Mouse (Mus musculus): ENCODE results near the gene Itih5. TPM values are rescaled to one million over a fixed set of nuclear protein-coding genes. Genes with fewer than 3 reads are reported as not detected.

Itih5 gene
- polyA plus RNA-seq, 1 experiment from 2014 or later = 3.5 TPM

DNA sequence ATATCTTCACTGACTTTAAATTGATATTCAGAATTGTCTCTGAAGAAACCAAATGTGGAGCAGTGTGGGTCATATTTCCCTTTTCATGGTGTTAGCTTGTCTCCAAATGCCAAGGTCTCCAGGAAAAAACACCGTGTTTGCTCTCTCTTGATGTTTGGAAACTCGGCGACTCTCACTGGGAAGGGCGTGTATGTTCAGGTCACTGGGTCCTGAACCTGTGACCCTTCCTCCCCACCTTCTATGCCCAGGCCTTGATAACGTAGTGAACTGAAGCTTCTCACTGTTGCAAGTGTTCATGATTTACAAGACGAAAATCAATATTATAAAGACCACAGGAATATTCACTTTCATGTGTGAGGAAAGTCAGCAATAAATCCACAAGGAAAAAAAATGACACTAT, 19.4 kb upstream of the Itih5 start:
- Histone ChIP-seq H3K9ac (no peak overlapping the region), H3K4me3 (no peak overlapping the region), H3K4me1 (no peaks in the 10 kb centered on the region), H3K4me2 (no peak overlapping the region), H3K27ac (replicated peaks) (no peak overlapping the region), H3K36me3 (no peaks in the 10 kb centered on the region), H3K9me3 (no peaks in the 10 kb centered on the region), H3K27me3 (replicated peaks) (0 out of 2 replicates have a peak, but pooled peaks cover 3% of the 10 kb centered on the region)
- no peak for ATAC-seq (ENCODE audit: extremely low read depth, insufficient number of reproducible peaks, low FRiP score, low TSS enrichment)
- WGBS = 64% methylated on average over 6 of the region's 6 CpGs

GRCm38 (mm10) chr2:10137320-10137719, 16.1 kb upstream of the Itih5 start:
- Histone ChIP-seq H3K9me3 (no peaks in the 10 kb centered on the region), H3K27me3 (replicated peaks) (no peaks in the 10 kb centered on the region), H3K4me2 (no peak overlapping the region), H3K36me3 (no peaks in the 10 kb centered on the region), H3K4me3 (no peak overlapping the region), H3K27ac (replicated peaks) (no peak overlapping the region), H3K4me1 (no peaks in the 10 kb centered on the region), H3K9ac (no peak overlapping the region)
- no peak for ATAC-seq (ENCODE audit: extremely low read depth, insufficient number of reproducible peaks, low FRiP score, low TSS enrichment)
- WGBS = 66% methylated on average over 2 of the region's 2 CpGs

GRCm38 (mm10) chr2:10140456-10140855, 12.9 kb upstream of the Itih5 start:
- 72% methylated on average over 5 of the region's 5 CpGs for WGBS

DNA sequence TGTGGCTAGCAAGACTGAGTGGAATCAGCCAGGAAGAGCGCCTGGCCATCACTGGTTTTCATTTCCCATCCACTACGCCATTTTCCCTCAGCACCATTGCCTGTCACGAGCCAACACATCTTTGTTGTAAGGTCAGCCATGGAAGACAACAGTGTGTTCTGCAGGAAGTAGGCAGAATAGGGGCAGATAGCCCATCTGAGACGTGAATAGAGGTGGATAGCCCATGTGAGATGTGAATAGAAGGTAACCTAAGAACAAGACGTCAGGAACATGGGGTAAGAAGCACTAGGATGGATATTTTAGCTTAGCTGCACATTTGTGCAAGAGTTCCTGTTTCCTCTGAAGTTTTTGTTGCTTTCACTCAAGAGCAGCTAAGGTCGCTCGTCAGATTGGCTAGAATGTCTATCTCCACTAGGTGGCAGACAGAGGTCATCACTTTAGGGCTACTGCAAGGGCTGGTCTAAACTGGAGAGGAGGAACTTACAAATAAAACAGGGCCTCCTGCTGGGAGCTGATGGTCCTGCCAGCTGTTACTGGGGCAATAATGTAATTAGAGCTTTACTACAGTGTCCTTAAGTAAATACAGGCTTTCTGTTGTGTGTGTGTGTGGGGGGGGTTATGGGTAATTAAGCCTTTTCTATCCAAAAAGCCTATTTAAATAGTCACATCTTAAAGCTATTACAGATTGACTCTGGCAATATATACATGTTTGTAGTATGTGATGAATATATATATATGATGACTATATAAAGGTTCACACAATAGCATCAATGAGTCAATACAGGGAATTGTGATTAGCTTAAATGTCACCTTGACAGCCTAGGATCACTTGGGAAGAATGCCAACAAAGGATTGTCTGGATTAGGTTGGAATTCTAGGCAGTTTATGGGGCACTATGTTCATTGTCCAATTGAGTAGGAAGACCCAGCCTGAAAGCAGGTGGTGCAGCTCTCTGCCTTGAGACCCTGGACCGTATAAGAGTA, 10.6 kb upstream of the Itih5 start:
- Histone ChIP-seq H3K4me2 (no peak overlapping the region), H3K9ac (no peak overlapping the region), H3K27ac (replicated peaks) (no peak overlapping the region), H3K36me3 (no peaks in the 10 kb centered on the region), H3K9me3 (no peaks in the 10 kb centered on the region), H3K27me3 (replicated peaks) (no peaks in the 10 kb centered on the region), H3K4me3 (no peak overlapping the region), H3K4me1 (no peaks in the 10 kb centered on the region)
- no peak for ATAC-seq (ENCODE audit: extremely low read depth, insufficient number of reproducible peaks, low FRiP score, low TSS enrichment)
- 34% methylated on average over 8 of the region's 8 CpGs for WGBS

More at GRCm38 (mm10) chr2:10140456-10140855, 12.9 kb upstream of the Itih5 start:
- Histone ChIP-seq H3K9ac (no peak overlapping the region), H3K9me3 (no peaks in the 10 kb centered on the region), H3K4me3 (no peak overlapping the region), H3K27me3 (replicated peaks) (no peaks in the 10 kb centered on the region), H3K4me1 (no peaks in the 10 kb centered on the region), H3K4me2 (no peak overlapping the region), H3K27ac (replicated peaks) (no peak overlapping the region), H3K36me3 (no peaks in the 10 kb centered on the region)
- ATAC-seq (ENCODE audit: extremely low read depth, insufficient number of reproducible peaks, low FRiP score, low TSS enrichment) = no peak

GRCm38 (mm10) chr2:10145514-10145913, 7.9 kb upstream of the Itih5 start:
- H3K4me2 ChIP-seq = no peak overlapping the region
- 68% methylated on average over 6 of the region's 6 CpGs for WGBS

DNA sequence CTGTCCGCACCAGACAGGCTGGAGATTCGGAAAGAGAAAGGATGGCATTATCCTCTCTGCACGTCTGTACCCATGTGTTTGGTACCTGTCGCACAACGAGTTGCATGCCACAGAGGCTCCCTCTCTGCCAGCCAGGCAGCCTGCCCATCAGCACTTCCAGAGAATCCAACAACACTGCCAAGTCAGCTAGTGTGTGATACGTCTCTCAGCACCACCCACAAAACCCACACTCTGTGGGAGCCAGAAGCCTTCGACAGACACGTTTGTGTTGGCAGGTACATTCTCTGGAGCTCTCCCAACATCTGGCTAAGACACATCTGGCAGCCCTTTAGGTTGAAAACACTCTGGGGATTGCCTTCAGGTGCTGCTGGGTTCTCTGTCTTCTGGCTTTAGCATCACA, 6.2 kb upstream of the Itih5 start:
- WGBS = 62% methylated on average over 8 of the region's 8 CpGs
- Histone ChIP-seq H3K9me3 (no peaks in the 10 kb centered on the region), H3K4me3 (no peak overlapping the region), H3K4me1 (no peaks in the 10 kb centered on the region), H3K36me3 (no peaks in the 10 kb centered on the region), H3K27me3 (replicated peaks) (no peaks in the 10 kb centered on the region), H3K9ac (no peak overlapping the region), H3K27ac (replicated peaks) (no peak overlapping the region), H3K4me2 (no peak overlapping the region)
- ATAC-seq (ENCODE audit: extremely low read depth, insufficient number of reproducible peaks, low FRiP score, low TSS enrichment) = no peak

More at GRCm38 (mm10) chr2:10145514-10145913, 7.9 kb upstream of the Itih5 start:
- Histone ChIP-seq H3K27ac (replicated peaks) (no peak overlapping the region), H3K36me3 (no peaks in the 10 kb centered on the region), H3K4me1 (no peaks in the 10 kb centered on the region), H3K27me3 (replicated peaks) (no peaks in the 10 kb centered on the region), H3K9me3 (no peaks in the 10 kb centered on the region), H3K4me3 (no peak overlapping the region), H3K9ac (no peak overlapping the region)
- no peak for ATAC-seq (ENCODE audit: extremely low read depth, insufficient number of reproducible peaks, low FRiP score, low TSS enrichment)

GRCm38 (mm10) chr2:10152590-10152989, 781 bp upstream of the Itih5 start:
- no peak overlapping the region for H3K27ac ChIP-seq (replicated peaks)
- no peaks in the 10 kb centered on the region for H3K27me3 ChIP-seq (replicated peaks)
- WGBS = 70% methylated on average over 5 of the region's 5 CpGs
- H3K4me3 ChIP-seq = no peak overlapping the region
- H3K4me2 ChIP-seq = no peak overlapping the region
- no peaks in the 10 kb centered on the region for H3K36me3 ChIP-seq
- ATAC-seq (ENCODE audit: extremely low read depth, insufficient number of reproducible peaks, low FRiP score, low TSS enrichment) = no peak
- peaks cover 11% of the 10 kb centered on the region for H3K4me1 ChIP-seq
- no peaks in the 10 kb centered on the region for H3K9me3 ChIP-seq
- no peak overlapping the region for H3K9ac ChIP-seq

DNA sequence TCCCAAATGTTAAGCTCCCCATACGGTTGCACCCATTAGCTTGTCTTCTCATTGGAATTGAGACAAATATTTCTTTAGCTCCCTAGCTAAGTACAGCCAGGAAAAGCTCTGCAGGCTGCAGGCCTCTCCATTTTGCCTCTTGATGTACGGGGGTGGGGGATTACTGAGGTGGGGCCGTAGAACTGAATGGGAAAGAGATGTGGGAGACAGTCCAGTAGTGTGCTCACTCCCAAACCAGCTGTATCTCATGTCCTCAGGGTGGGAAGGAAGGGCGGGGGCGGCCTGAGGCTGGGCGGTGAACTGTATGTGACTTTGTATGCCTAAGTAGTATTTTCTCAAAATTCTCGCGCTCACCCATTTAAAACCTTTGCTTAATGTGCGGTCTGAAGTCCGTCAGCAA, 3.8 kb downstream of the Itih5 start:
- no peaks in the 10 kb centered on the region for H3K36me3 ChIP-seq
- H3K4me2 ChIP-seq = no peak overlapping the region

GRCm38 (mm10) chr2:10162011-10162410, 8.6 kb downstream of the Itih5 start:
- no peaks in the 10 kb centered on the region for H3K9me3 ChIP-seq
- no peak for ATAC-seq (ENCODE audit: extremely low read depth, insufficient number of reproducible peaks, low FRiP score, low TSS enrichment)

More for the DNA sequence above, 3.8 kb downstream of the Itih5 start:
- Histone ChIP-seq H3K9ac (no peak overlapping the region), H3K27me3 (replicated peaks) (no peaks in the 10 kb centered on the region), H3K4me1 (peaks cover 11% of the 10 kb centered on the region), H3K27ac (replicated peaks) (no peak overlapping the region), H3K9me3 (no peaks in the 10 kb centered on the region), H3K4me3 (no peak overlapping the region)
- WGBS = 72% methylated on average over 10 of the region's 10 CpGs
- ATAC-seq (ENCODE audit: extremely low read depth, insufficient number of reproducible peaks, low FRiP score, low TSS enrichment) = no peak

DNA sequence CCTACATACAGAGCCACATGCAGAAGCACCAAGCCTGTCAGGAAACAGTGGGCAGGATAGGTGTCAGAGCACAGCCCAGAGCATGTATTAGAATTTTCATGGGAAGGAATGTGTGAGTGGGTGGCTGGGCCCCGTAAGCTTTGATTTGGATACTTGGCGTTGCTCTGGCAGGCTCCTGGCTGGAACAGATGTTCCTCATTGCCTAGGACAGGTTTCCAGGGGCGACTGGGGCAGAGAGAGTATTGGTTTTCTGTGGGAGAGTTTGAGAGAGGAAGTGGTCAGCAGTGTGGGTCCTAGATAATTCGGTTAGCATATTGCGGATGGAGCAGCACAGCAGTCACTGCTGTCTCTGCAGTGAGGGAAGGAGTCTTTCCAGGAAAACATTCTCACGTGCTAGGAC, 13.3 kb downstream of the Itih5 start:
- Histone ChIP-seq H3K27ac (replicated peaks) (no peak overlapping the region), H3K4me2 (no peak overlapping the region), H3K9ac (no peak overlapping the region), H3K4me3 (no peak overlapping the region), H3K9me3 (no peaks in the 10 kb centered on the region), H3K4me1 (0 out of 2 replicates have a peak, but pooled peaks cover 3% of the 10 kb centered on the region), H3K36me3 (no peaks in the 10 kb centered on the region), H3K27me3 (replicated peaks) (no peaks in the 10 kb centered on the region)
- 30% methylated on average over 6 of the region's 6 CpGs for WGBS
- ATAC-seq (ENCODE audit: extremely low read depth, insufficient number of reproducible peaks, low FRiP score, low TSS enrichment) = no peak

More at GRCm38 (mm10) chr2:10162011-10162410, 8.6 kb downstream of the Itih5 start:
- H3K27me3 ChIP-seq (replicated peaks) = no peaks in the 10 kb centered on the region
- H3K36me3 ChIP-seq = no peaks in the 10 kb centered on the region
- no peak overlapping the region for H3K4me2 ChIP-seq
- H3K27ac ChIP-seq (replicated peaks) = no peak overlapping the region
- WGBS = 78% methylated on average over 4 of the region's 4 CpGs
- 0 out of 2 replicates have a peak, but pooled peaks cover 3% of the 10 kb centered on the region for H3K4me1 ChIP-seq
- H3K4me3 ChIP-seq = no peak overlapping the region
- no peak overlapping the region for H3K9ac ChIP-seq

- H3K9ac ChIP-seq = no peak overlapping the region
- 75% methylated on average over 11 of the region's 11 CpGs for WGBS
- no peak overlapping the region for H3K4me3 ChIP-seq
- no peaks in the 10 kb centered on the region for H3K36me3 ChIP-seq
- no peak for ATAC-seq (ENCODE audit: extremely low read depth, insufficient number of reproducible peaks, low FRiP score, low TSS enrichment)
- H3K27ac ChIP-seq (replicated peaks) = no peak overlapping the region
- H3K9me3 ChIP-seq = no peaks in the 10 kb centered on the region
- H3K4me1 ChIP-seq = 0 out of 2 replicates have a peak, but pooled peaks cover 3% of the 10 kb centered on the region
- no peak overlapping the region for H3K4me2 ChIP-seq
- H3K27me3 ChIP-seq (replicated peaks) = no peaks in the 10 kb centered on the region
Measured at GRCm38 (mm10) chr2:10167283-10167682, 13.9 kb downstream of the Itih5 start.
